Mouse (Mus musculus) C2C12 (cell line): ENCODE measurements at regions not wholly inside any gene's neighbourhood (a gene's known extent, or its start where the extent isn't known, plus 50 kb on each side); places are given as distances from the start of the nearest gene placed in this dataset.

Source experiments
- H3K27me3 ChIP-seq: one replicate; pipeline ENCODE4 v1.6.1; 2011; ENCODE audit not compliant: control insufficient read depth, insufficient read depth, insufficient read length
- H3K36me3 ChIP-seq: one replicate; pipeline ENCODE4 v1.6.1; 2011; ENCODE audit not compliant: control insufficient read depth, insufficient read depth
- H3K4me3 ChIP-seq: one replicate; pipeline ENCODE4 v1.5.1; 2011; ENCODE audit warnings: mild to moderate bottlenecking, control low read depth; ENCODE audit not compliant: poor library complexity, insufficient read depth, severe bottlenecking
- H3K79me2 ChIP-seq: one replicate; pipeline ENCODE4 v1.6.1; 2011; ENCODE audit not compliant: control insufficient read depth, insufficient read depth
- H3K79me3 ChIP-seq: one replicate; pipeline ENCODE4 v1.6.1; 2011; ENCODE audit warnings: low read depth, control low read depth
- H3ac ChIP-seq: one replicate; pipeline ENCODE3; 2011; ENCODE audit warnings: low read depth; ENCODE audit not compliant: control insufficient read depth, insufficient read length
- CEBPB ChIP-seq: IDR thresholded peaks from one replicate; pipeline ENCODE4 v1.6.1; 2011; ENCODE audit warnings: low read depth, mild to moderate bottlenecking, control low read depth, moderate library complexity
- CTCF ChIP-seq: IDR thresholded peaks from one replicate; pipeline ENCODE4 v1.5.1; 2011; ENCODE audit not compliant: control insufficient read depth, insufficient read depth, insufficient read length
- FOSL1 ChIP-seq: IDR thresholded peaks from one replicate; pipeline ENCODE4 v1.8.0; 2011; ENCODE audit warnings: mild to moderate bottlenecking, low read length; ENCODE audit not compliant: poor library complexity, insufficient read depth, severe bottlenecking
- MAX ChIP-seq: IDR thresholded peaks from one replicate; pipeline ENCODE4 v1.6.1; 2011; ENCODE audit warnings: mild to moderate bottlenecking, control low read depth
- MYOD1 ChIP-seq: IDR thresholded peaks from one replicate; pipeline ENCODE4 v1.6.1; 2011; ENCODE audit warnings: low read depth; ENCODE audit not compliant: control insufficient read depth, insufficient read length
- MYOG ChIP-seq: IDR thresholded peaks from one replicate; pipeline ENCODE4 v1.6.1; 2011; ENCODE audit not compliant: control insufficient read depth, insufficient read length; ENCODE audit errors: extremely low read depth
- USF1 ChIP-seq: IDR thresholded peaks from one replicate; pipeline ENCODE4 v1.6.1; 2011; ENCODE audit warnings: low read depth, mild to moderate bottlenecking, control low read depth, moderate library complexity

DNA sequence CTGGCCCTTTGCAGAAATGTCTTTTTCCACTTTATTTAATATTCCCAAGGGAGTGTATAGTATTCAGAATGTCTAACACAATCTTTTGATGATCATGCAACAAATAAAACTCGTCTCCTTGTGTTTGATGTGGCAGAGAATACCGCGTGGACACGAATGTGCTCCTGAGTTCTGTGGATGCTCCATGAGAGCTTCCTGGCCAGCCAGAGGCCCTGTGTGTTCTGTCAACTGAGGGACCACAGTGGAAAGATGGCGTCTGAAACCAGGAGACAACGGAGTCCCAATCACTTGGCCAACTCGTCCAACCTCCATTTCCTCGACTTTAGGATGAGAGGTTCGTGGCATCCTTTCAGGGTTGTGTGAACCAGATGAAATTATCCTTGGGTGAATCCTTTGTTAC, 168.6 kb downstream of the Nkx6-1 start:
- Histone ChIP-seq H3K4me3 (no peak overlapping the region), H3K79me3 (no peaks in the 10 kb centered on the region), H3ac (no peak overlapping the region), H3K36me3 (no peaks in the 10 kb centered on the region), H3K27me3 (no peaks in the 10 kb centered on the region), H3K79me2 (no peaks in the 10 kb centered on the region)
- TF ChIP-seq MYOG: no peak
- TF ChIP-seq CTCF: no peak
- TF ChIP-seq MAX: no peak
- TF ChIP-seq CEBPB: no peak
- TF ChIP-seq USF1: no peak
- no peak for TF ChIP-seq MYOD1
- no peak for TF ChIP-seq FOSL1

GRCm38 (mm10) chr5:101445792-101446191, 219.0 kb downstream of the Nkx6-1 start:
- Histone ChIP-seq H3K4me3 (no peak overlapping the region), H3K27me3 (no peaks in the 10 kb centered on the region), H3K79me3 (no peaks in the 10 kb centered on the region), H3ac (no peak overlapping the region), H3K36me3 (no peaks in the 10 kb centered on the region), H3K79me2 (no peaks in the 10 kb centered on the region)
- TF ChIP-seq CEBPB (no peak), MYOD1 (no peak), CTCF (no peak), FOSL1 (no peak), MYOG (no peak), USF1 (no peak), MAX (no peak)

DNA sequence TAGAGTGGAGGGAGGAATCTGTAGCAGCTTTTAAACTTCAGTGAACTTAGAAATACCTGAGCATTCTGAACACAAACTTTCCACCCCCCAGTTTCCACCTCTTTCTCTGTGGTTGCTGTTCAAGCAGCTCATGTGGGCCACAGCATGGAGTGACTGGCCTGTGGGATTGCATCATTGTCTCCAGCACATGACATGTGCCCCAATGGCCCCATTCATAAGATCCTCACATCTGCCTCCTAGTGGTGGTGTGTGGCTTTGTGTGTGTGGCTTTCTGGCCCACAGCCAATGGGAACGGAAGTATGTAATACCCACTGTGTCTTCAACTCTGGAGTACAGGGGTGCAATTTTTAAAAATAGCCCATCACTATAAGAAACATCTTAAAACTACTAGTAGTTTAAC, 223.0 kb downstream of the Nkx6-1 start:
- Histone ChIP-seq H3K36me3 (no peaks in the 10 kb centered on the region), H3K79me2 (no peaks in the 10 kb centered on the region), H3K27me3 (no peaks in the 10 kb centered on the region), H3K4me3 (no peak overlapping the region), H3ac (no peak overlapping the region), H3K79me3 (no peaks in the 10 kb centered on the region)
- TF ChIP-seq MAX: no peak
- TF ChIP-seq MYOG: no peak
- TF ChIP-seq USF1: no peak
- TF ChIP-seq MYOD1: no peak
- no peak for TF ChIP-seq CEBPB
- no peak for TF ChIP-seq FOSL1

- Histone ChIP-seq H3K36me3 (no peaks in the 10 kb centered on the region), H3K79me2 (no peaks in the 10 kb centered on the region), H3K27me3 (no peaks in the 10 kb centered on the region), H3ac (no peak overlapping the region), H3K4me3 (no peak overlapping the region), H3K79me3 (no peaks in the 10 kb centered on the region)
- no peak for TF ChIP-seq CEBPB
- no peak for TF ChIP-seq CTCF
- TF ChIP-seq USF1: no peak
- TF ChIP-seq MYOD1: no peak
- no peak for TF ChIP-seq FOSL1
- TF ChIP-seq MAX: no peak
- TF ChIP-seq MYOG: no peak
These were observed 227.0 kb downstream of the Nkx6-1 start for GRCm38 (mm10) chr5:101437666-101438299.

- no peaks in the 10 kb centered on the region for H3K79me3 ChIP-seq
- H3K79me2 ChIP-seq: no peaks in the 10 kb centered on the region
- TF ChIP-seq USF1 (no peak), CEBPB (no peak), MYOG (no peak), MAX (no peak), CTCF (no peak), FOSL1 (no peak), MYOD1 (no peak)
- no peak overlapping the region for H3ac ChIP-seq
- H3K27me3 ChIP-seq: no peaks in the 10 kb centered on the region
- no peak overlapping the region for H3K4me3 ChIP-seq
- no peaks in the 10 kb centered on the region for H3K36me3 ChIP-seq
These were observed 238.6 kb downstream of the Nkx6-1 start for GRCm38 (mm10) chr5:101426067-101426771.

DNA sequence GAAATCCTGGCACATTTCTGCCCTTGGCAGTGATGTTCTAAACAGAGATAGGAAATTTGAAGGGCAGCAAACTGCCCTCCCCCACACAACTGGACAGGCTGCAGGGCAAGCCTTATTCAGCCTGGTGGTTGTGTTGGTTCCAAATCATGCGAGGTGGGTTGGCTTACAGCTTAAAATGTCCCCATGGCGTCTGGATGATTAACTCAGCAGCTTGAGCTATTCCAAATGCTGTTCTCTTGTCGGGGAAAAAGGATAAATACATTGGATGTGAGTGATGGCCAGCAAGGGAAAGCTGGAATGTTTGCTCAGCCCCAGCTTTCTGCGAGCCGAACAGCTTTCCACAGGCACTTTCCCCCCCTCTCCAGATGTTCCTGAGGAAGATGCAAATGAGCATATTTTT, 280.5 kb downstream of the Nkx6-1 start:
- Histone ChIP-seq H3K79me3 (no peaks in the 10 kb centered on the region), H3K79me2 (no peaks in the 10 kb centered on the region), H3K27me3 (no peaks in the 10 kb centered on the region), H3K4me3 (no peak overlapping the region), H3K36me3 (no peaks in the 10 kb centered on the region), H3ac (no peak overlapping the region)
- TF ChIP-seq FOSL1 (no peak), CTCF (no peak), MYOG (no peak), MAX (no peak), MYOD1 (no peak), CEBPB (no peak), USF1 (no peak)
